Mouse (Mus musculus) olfactory bulb, adult 2 months (tissue): ENCODE results near the gene Ptprg. TPM values are rescaled to one million over a fixed set of nuclear protein-coding genes. Genes with fewer than 3 reads are reported as not detected.

Source experiments
- H3K27ac ChIP-seq: fragments of 200-500 bp; 2 replicates; pipeline ENCODE4 v1.5.1; 2012; ENCODE audit warnings: low read depth, low read length; ENCODE audit not compliant: insufficient read depth
- H3K4me1 ChIP-seq: fragments of 200-500 bp; 2 replicates; pipeline ENCODE4 v1.6.1; 2012; ENCODE audit warnings: low read length; ENCODE audit not compliant: control insufficient read depth, insufficient read depth
- H3K4me3 ChIP-seq: fragments of 200-500 bp; 2 replicates; pipeline ENCODE4 v1.5.1; 2012; ENCODE audit warnings: mild to moderate bottlenecking, low read depth, low read length, moderate library complexity; ENCODE audit not compliant: insufficient read depth
- CTCF ChIP-seq: fragments of 200-500 bp; IDR thresholded peaks from 2 replicates; pipeline ENCODE4 v1.5.1; 2012; ENCODE audit warnings: low read depth, mild to moderate bottlenecking, low read length, moderate library complexity; ENCODE audit not compliant: insufficient read depth
- POLR2A ChIP-seq: fragments of 200-500 bp; IDR thresholded peaks from 2 replicates; pipeline ENCODE4 v1.6.1; 2012; ENCODE audit warnings: mild to moderate bottlenecking, low read depth, low read length, moderate library complexity; ENCODE audit not compliant: insufficient read depth
- WGBS: fragments of 180-500 bp; shearing (Covaris S2); methylation state at CpG from one replicate; pipeline ENCODE4 v1.1.7; 2018; 5-methylcytosine and 5-hydroxymethylcytosine counted together
- polyA plus RNA-seq: library from polyadenylated mRNA; stranded (reverse); fragments of >200 nt; gene quantifications from 2 replicates; pipeline ENCODE4 v1.2.4, GENCODE M21; 2012; ENCODE audit warnings: low replicate concordance; ENCODE audit not compliant: missing spikeins, insufficient read depth, insufficient read length

The Ptprg gene
- polyA plus RNA-seq, 1 experiment: not detected

GRCm38 (mm10) chr14:11620314-11620713 is 67.0 kb downstream of the Ptprg start:
- peaks cover 7% of the 10 kb centered on the region; the same call in 1 of the 2 replicates for H3K4me1 ChIP-seq
- no peak overlapping the region for H3K4me3 ChIP-seq
- TF ChIP-seq POLR2A (no peak), CTCF (no peak)
- WGBS: 88% methylated on average over 6 of the region's 6 CpGs
- no peak overlapping the region for H3K27ac ChIP-seq

GRCm38 (mm10) chr14:11620962-11621568 is 67.7 kb downstream of the Ptprg start:
- Histone ChIP-seq H3K4me1 (peaks cover 7% of the 10 kb centered on the region; the same call in 1 of the 2 replicates), H3K4me3 (no peak overlapping the region), H3K27ac (no peak overlapping the region)
- TF ChIP-seq POLR2A (no peak), CTCF (no peak)
- 66% methylated on average over 10 of the region's 10 CpGs for WGBS

GRCm38 (mm10) chr14:11623576-11623975 is 70.2 kb downstream of the Ptprg start:
- TF ChIP-seq POLR2A (no peak), CTCF (no peak)
- H3K4me3 ChIP-seq: no peak overlapping the region
- peaks cover 7% of the 10 kb centered on the region; the same call in 1 of the 2 replicates for H3K4me1 ChIP-seq
- WGBS: 65% methylated on average over 4 of the region's 4 CpGs
- H3K27ac ChIP-seq: no peak overlapping the region

DNA sequence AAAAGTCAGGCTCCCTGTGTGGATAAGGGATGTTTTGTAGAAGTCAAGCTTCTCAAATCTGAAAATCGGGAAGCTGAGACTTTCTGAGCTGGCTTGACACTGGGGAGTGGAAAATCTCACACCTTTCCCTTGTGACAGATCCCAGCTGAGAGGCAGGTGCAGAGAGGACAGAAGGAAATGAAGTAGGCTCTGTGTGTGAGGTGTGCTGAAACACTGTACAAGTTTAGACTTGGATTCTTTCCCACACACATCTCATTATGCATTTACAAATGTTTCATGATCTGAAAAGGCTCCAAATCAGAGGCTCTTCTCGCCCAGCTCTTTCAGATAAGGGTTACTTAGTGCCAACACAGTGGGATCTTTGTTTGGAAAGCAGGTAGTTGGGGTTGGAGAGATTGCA is 77.4 kb downstream of the Ptprg start:
- H3K4me1 ChIP-seq: no peaks in the 10 kb centered on the region
- TF ChIP-seq POLR2A: no peak
- TF ChIP-seq CTCF: no peak
- 54% methylated on average over 2 of the region's 2 CpGs for WGBS
- H3K27ac ChIP-seq: no peak overlapping the region
- no peak overlapping the region for H3K4me3 ChIP-seq

DNA sequence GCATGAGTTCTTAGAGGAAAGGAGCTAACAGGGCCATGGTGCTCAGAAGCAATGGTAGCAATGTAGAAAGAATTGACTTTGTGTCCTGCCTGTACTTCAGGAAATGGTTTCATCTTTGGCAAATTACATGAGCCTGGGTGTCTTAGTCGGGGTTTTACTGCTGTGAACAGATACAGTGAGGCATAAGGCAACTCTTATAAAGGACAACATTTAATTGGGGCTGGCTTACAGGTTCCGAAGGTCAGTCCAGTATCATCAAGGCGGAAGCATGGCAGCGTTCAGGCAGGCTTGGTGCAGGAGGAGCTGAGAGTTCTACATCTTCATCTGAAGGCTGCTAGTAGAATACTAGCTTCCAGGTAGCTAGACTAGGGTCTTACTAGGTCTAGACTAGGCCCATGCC is 78.2 kb downstream of the Ptprg start:
- WGBS: 96% methylated on average over 4 of the region's 4 CpGs
- H3K27ac ChIP-seq: no peak overlapping the region
- H3K4me3 ChIP-seq: no peak overlapping the region
- H3K4me1 ChIP-seq: no peaks in the 10 kb centered on the region
- no peak for TF ChIP-seq CTCF
- no peak for TF ChIP-seq POLR2A

GRCm38 (mm10) chr14:11637673-11638072 is 84.3 kb downstream of the Ptprg start:
- TF ChIP-seq POLR2A: no peak
- no peak for TF ChIP-seq CTCF
- H3K27ac ChIP-seq: no peak overlapping the region
- 85% methylated on average over 7 of the region's 7 CpGs for WGBS

GRCm38 (mm10) chr14:11639366-11639765 is 86.0 kb downstream of the Ptprg start:
- H3K4me3 ChIP-seq: no peak overlapping the region
- no peak overlapping the region for H3K27ac ChIP-seq
- 90% methylated on average over 5 of the region's 5 CpGs for WGBS
- H3K4me1 ChIP-seq: 0 out of 2 replicates have a peak, but pooled peaks cover 3% of the 10 kb centered on the region
- no peak for TF ChIP-seq POLR2A
- TF ChIP-seq CTCF: no peak

More at GRCm38 (mm10) chr14:11637673-11638072, 84.3 kb downstream of the Ptprg start:
- H3K4me1 ChIP-seq: 0 out of 2 replicates have a peak, but pooled peaks cover 3% of the 10 kb centered on the region
- no peak overlapping the region for H3K4me3 ChIP-seq

DNA sequence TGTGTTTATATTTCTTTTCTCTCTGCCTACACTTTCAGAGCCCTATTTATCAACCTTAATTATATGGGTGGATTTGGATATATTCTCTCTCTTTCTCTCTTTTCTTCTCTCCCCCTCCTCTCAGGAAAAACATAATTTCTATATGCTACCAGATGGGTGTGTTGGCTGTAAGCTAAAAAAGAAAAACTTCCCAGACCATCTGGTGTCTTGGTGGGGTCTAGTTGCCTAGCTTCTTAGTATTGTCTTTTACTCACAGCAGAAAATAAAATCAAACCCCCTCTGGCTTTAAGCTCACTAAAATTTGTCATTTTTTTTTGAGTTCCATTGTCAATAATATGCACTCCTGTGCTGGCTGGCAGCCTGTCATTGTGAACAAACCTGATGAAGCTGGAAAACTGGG is 87.0 kb downstream of the Ptprg start:
- H3K27ac ChIP-seq: no peak overlapping the region
- 0 out of 2 replicates have a peak, but pooled peaks cover 3% of the 10 kb centered on the region for H3K4me1 ChIP-seq
- H3K4me3 ChIP-seq: no peak overlapping the region
- TF ChIP-seq POLR2A (no peak), CTCF (no peak)

- H3K4me3 ChIP-seq: no peak overlapping the region
- H3K27ac ChIP-seq: no peak overlapping the region
- TF ChIP-seq POLR2A (no peak), CTCF (no peak)
- 63% methylated on average over 3 of the region's 3 CpGs for WGBS
- H3K4me1 ChIP-seq: 0 out of 2 replicates have a peak, but pooled peaks cover 3% of the 10 kb centered on the region
Measured at GRCm38 (mm10) chr14:11640996-11641395, 87.7 kb downstream of the Ptprg start.

DNA sequence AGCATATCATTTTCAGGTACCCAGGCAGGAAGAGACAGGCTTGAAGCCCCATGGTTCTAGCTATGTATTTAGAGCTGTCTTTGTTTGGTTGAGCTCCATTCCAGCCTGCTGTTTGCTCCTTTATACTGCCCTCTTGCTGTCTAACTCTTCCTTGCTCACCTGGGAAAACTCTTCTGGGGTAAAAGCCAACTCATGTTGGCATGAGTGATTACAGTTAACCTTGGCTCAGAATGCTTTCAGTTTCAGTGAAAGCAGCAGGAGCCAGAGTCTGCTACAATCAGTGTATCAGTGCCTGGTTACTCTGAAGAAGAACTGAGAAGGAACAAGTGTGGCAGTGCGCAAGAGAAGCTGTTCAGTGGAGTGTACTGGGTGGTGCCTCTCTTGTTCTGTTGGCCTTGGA is 89.6 kb downstream of the Ptprg start:
- H3K4me3 ChIP-seq: no peak overlapping the region
- no peak overlapping the region for H3K27ac ChIP-seq
- 98% methylated on average over 1 of the region's 1 CpGs for WGBS
- TF ChIP-seq CTCF (no peak), POLR2A (no peak)
- H3K4me1 ChIP-seq: 0 out of 2 replicates have a peak, but pooled peaks cover 3% of the 10 kb centered on the region
